Mouse (Mus musculus) ovary, adult 2 months (tissue): ENCODE results near the gene Olfr212. TPM values are rescaled to one million over a fixed set of nuclear protein-coding genes. Genes with fewer than 3 reads are reported as not detected.

Experiments used
- polyA plus RNA-seq: library from polyadenylated mRNA; depleted of rRNA; stranded (reverse); fragments of >200 nt; gene quantifications from 2 replicates; pipeline ENCODE4 v1.2.3, GENCODE M21; 2012; rRNA removed

The Olfr212 gene
- polyA plus RNA-seq, result not detected in 2 replicates

DNA sequence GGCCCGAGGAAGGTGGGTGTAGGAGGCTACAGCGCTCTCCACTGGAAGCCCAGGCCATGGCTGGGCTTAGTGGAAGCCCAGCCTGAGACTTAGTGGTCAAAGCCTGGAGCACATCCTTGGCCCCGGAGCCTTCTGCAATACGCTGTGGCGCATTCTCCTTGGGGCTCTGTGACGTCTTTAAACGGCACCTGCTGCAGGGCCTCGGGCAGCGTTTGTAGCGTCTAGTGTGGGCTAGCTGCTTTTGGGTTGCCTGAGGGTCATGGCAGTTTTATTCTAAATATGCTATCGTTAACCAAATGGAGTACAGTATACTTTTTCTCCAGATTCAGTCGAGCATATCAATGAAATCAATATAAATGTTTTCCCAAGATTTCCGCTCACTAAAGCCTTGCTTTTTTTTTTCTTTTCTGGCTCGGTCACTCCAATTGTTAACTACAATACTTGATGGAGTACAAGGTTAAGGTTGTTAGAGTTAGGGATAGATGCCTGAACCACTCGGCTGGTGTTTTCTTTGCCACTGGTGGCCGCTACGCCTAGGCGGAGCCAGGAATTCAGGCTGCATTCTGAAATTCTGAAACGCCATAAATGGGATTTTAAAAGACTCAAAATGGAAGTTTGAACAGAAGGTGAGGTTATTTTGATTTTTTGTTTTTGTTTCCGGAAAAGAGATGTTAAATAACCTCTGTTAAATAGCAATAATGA is at the start of gene Olfr212:
Gene Olfr212, plus strand, starts transcription at position 215 of the 702 bp plus-strand sequence.

DNA sequence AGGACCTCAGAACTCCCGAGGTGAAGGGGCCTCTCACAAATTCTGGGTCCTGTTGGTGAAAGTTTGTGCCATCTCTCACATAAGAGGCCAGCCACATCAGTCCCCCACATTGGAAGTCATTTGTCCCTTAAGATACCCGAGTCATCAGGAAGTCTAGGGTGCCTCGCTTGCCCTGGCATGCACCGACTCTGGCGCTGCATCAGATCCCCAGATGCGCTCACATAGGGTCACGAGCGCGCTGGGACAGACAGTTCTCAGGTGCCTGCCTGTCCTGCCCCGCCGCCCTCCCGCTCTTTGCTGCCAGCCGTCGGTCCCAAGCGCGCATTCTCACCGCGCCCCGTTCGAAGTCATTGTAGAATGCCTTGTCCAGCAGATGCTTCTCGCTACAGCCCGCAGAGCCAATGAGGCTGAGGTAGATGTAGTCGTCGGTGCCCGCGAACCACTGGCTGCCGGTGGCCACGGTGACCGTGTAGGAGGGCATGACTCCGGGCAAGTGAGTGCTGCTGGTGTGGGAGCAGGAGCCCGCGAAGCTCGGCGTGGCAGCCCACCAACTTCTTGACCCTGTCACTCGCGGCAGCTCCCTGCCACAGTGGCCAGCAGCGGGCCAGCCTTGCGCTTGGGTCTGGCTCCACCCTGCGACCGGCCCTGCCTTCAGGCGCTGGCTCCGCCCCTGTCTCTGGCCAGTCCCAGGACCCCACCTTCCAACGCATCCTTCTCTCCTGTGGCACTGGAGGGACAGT is 45.6 kb upstream of the Olfr212 start, which contains the start of gene Alox5:
Gene Alox5, minus strand, starts transcription at position 635 of the 740 bp plus-strand sequence.

DNA sequence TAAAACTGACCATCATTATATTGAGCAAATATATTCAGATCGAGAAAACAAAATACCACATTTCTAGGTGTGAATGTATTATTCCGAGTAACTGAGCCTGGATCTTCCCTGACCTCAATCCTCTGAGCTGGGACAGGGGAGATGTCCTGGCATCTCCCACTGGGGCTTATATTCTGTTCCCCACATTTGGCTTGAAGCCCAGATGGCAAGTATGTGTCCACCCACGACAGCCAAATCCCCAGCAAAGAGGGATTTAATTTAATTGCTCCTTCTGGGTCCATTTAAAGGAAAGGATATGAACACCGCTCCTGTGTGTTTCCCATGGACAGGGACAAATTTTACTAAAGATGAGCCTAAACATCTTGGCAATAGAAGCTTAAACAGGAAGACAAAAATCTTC is 17.5 kb upstream of the Olfr212 start, which contains the start of gene Olfr211:
Gene Olfr211, plus strand, starts transcription at position 301 of the 400 bp plus-strand sequence.

DNA sequence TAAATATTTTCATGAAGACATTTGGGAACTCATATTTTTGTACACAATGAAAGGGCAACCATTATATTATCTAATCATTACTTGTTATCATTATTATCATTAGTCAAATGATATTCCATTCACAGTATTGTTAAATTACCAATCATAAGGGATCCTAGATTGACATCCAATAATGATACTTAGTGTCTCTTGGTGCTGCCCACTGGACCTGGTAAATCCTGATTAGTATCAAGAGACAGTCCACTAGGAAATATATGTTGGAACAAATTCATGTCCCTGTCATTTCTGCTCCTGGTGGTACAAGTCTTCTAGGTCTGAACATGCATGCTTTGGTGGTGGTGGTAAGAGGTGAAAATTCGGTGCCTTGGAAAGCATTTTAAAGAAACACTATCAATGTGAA is 31.8 kb downstream of the Olfr212 start, which contains the start of gene Olfr213:
Gene Olfr213, plus strand, starts transcription at position 301 of the 400 bp plus-strand sequence.

DNA sequence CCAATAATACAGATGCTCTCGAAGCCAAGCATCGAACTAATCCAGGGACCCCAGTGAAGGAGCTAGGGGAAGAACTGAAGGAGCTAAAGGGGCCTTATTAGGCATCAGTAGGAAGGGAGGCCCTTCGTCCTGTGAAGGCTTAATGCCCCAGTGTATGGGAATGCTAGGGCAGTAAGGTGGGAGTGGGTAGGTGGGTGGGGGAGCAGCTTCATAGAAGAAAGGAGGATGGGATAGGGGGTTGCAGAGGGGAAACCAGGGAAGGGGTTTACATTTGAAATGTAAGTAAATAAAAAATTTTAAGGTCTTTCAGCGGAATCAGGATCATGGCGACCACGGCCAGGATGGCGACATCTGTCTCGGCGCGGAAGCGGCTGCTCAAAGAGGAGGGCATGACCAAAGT is 44.5 kb downstream of the Olfr212 start, which contains the start of gene Gm5580:
Gene Gm5580, plus strand, starts transcription at position 301 of the 400 bp plus-strand sequence.

DNA sequence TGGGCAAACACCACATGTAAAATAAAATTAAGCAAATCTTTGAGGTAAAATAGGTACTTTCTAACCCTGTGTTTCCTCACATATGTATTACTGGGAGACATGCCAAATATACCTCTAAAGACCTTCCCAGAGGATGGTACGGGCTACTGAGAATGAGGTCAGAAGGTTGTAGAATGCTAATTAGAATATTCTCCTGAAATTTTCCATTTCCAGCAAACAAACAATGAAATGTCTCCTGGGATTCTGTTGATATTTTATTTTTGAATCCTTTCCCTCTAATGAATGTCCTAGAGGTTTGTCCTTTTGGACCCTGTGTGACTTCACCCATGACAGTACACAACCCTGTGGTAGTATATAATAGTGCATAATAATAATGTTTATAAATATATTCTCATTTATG is 47.6 kb downstream of the Olfr212 start, which contains the start of gene Olfr214:
Gene Olfr214, plus strand, starts transcription at position 301 of the 400 bp plus-strand sequence.

Other genes with a start within 250 kb of the Olfr212 start
- gene Zfand4, start 242.3 kb upstream of the Olfr212 start, polyA plus RNA-seq, result 0.54 and 0.84 TPM in 2 replicates
- gene March8, start 168.5 kb upstream of the Olfr212 start, polyA plus RNA-seq, result 95.6 and 99.6 TPM in 2 replicates
- 1.1 and 1.4 TPM in 2 replicates for gene Alox5, start 45.3 kb upstream of the Olfr212 start, polyA plus RNA-seq
- gene Olfr211, start 17.4 kb upstream of the Olfr212 start, polyA plus RNA-seq, result not detected in 2 replicates
- gene Olfr213, start 31.9 kb downstream of the Olfr212 start, polyA plus RNA-seq, result not detected in 2 replicates
- gene Gm5580, start 44.6 kb downstream of the Olfr212 start, polyA plus RNA-seq, result 0.21 TPM in 1 of 2 replicates, not detected in the other
- gene Olfr214, start 47.7 kb downstream of the Olfr212 start, polyA plus RNA-seq, result 0.14 TPM in 1 of 2 replicates, not detected in the other
- gene Olfr215, start 77.7 kb downstream of the Olfr212 start, polyA plus RNA-seq, result not detected in 2 replicates
- gene Zfp422, start 122.5 kb downstream of the Olfr212 start, polyA plus RNA-seq, result 13.7 and 13.9 TPM in 2 replicates
- 7.2 and 12.3 TPM in 2 replicates for gene Depp1, start 144.1 kb downstream of the Olfr212 start, polyA plus RNA-seq
- 8.3 and 11.6 TPM in 2 replicates for gene Rassf4, start 167.4 kb downstream of the Olfr212 start, polyA plus RNA-seq
- 0.83 and 1.0 TPM in 2 replicates for gene Tmem72, start 210.4 kb downstream of the Olfr212 start, polyA plus RNA-seq